Mouse (Mus musculus) liver, embryonic 11.5 days (tissue): ENCODE data around the gene Pbrm1. TPM values are rescaled to one million over a fixed set of nuclear protein-coding genes. Genes with fewer than 3 reads are reported as not detected.
A peak's percentile ranks its signal among the peaks of the same experiment; 100 is the strongest.

Experiments
- ATAC-seq: fragments of 200-750 bp; cut with Nextera tagmentation; replicated peaks from 2 replicates; pipeline ENCODE4 v1.8.0; 2017; ENCODE audit warnings: moderate number of reproducible peaks, mild to moderate bottlenecking, moderate TSS enrichment, moderate library complexity; ENCODE audit not compliant: low FRiP score
- DNase-seq: peaks from one replicate; pipeline ENCODE4 v3.0.0-alpha.2; 2017; ENCODE audit warnings: low spot score
- H3K27ac ChIP-seq: fragments of 300-500 bp; sonication (generic); 2 replicates; pipeline ENCODE4 v1.5.1; 2014; ENCODE audit warnings: mild to moderate bottlenecking, low read depth, low read length, control low read depth
- H3K27me3 ChIP-seq: fragments of 300-500 bp; sonication (generic); replicated peaks from 2 replicates; pipeline ENCODE4 v1.6.1; 2014; ENCODE audit warnings: low read length, mixed read lengths; ENCODE audit not compliant: control insufficient read depth, insufficient read depth
- H3K36me3 ChIP-seq: fragments of 300-500 bp; sonication (generic); 2 replicates; pipeline ENCODE4 v1.6.1; 2014; ENCODE audit warnings: mild to moderate bottlenecking, low read length, moderate library complexity, mixed read lengths; ENCODE audit not compliant: control insufficient read depth, insufficient read depth
- H3K4me1 ChIP-seq: fragments of 300-500 bp; sonication (generic); replicated peaks from 2 replicates; pipeline ENCODE4 v1.6.1; 2014; ENCODE audit warnings: low read length, mixed read lengths; ENCODE audit not compliant: control insufficient read depth, insufficient read depth
- H3K4me2 ChIP-seq: fragments of 300-500 bp; sonication (generic); 2 replicates; pipeline ENCODE4 v1.6.1; 2014; ENCODE audit warnings: mild to moderate bottlenecking, control low read depth, moderate library complexity
- H3K4me3 ChIP-seq: fragments of 300-500 bp; sonication (generic); 2 replicates; pipeline ENCODE4 v1.5.1; 2014; ENCODE audit warnings: low read depth, low read length, control low read depth
- H3K9ac ChIP-seq: fragments of 300-500 bp; sonication (generic); 2 replicates; pipeline ENCODE4 v1.6.1; 2014; ENCODE audit warnings: low read depth, low read length, control low read depth
- H3K9me3 ChIP-seq: fragments of 300-500 bp; sonication (generic); 2 replicates; pipeline ENCODE4 v1.6.1; 2016; ENCODE audit warnings: low read length, inconsistent platforms, mixed read lengths; ENCODE audit not compliant: control insufficient read depth
- WGBS: fragments of 180-500 bp; shearing (Covaris S2); extraction: QIAGEN DNeasy Blood & Tissue Kit; methylation state at CpG from one replicate; pipeline ENCODE4 v1.1.7; 2014; 5-methylcytosine and 5-hydroxymethylcytosine counted together
- polyA plus RNA-seq: library from polyadenylated mRNA; unstranded; fragments of >200 nt; fragmentation: Nextera tagmentation; extraction: Ambion mirVana; gene quantifications from 2 replicates; pipeline ENCODE4 v1.2.1, GENCODE M21; 2014

The Pbrm1 gene
- polyA plus RNA-seq = 72.8 and 73.0 TPM in 2 replicates

GRCm38 (mm10) chr14:31018860-31019291, at the start of gene Pbrm1, which contains the start of gene Gnl3:
Pbrm1 (plus strand) TSS chr14:31019138.
Gnl3 (minus strand) TSS chr14:31019152.
- Histone ChIP-seq H3K36me3 (peaks cover 36% of the 10 kb centered on the region), H3K27ac (peak within 1 kb of the TSS; percentile 97), H3K4me1 (peaks cover 29% of the 10 kb centered on the region), H3K4me2 (peak within 1 kb of the TSS; percentile 91), H3K4me3 (peak within 1 kb of the TSS; percentile 60), H3K9ac (peak within 1 kb of the TSS; percentile 81), H3K27me3 (no peaks in the 10 kb centered on the region), H3K9me3 (no peaks in the 10 kb centered on the region)
- DNase-seq = peak; percentile 98
- under 1% methylated on average over 39 of the region's 53 CpGs for whole genome bisulfite sequencing
- ATAC-seq = peak; percentile 83

GRCm38 (mm10) chr14:30974204-30974603, 44.7 kb upstream of the Pbrm1 start:
- H3K4me3 ChIP-seq = no peak overlapping the region
- no peak overlapping the region for H3K4me2 ChIP-seq
- no peaks in the 10 kb centered on the region for H3K9me3 ChIP-seq
- H3K27ac ChIP-seq = no peak overlapping the region
- H3K36me3 ChIP-seq = no peaks in the 10 kb centered on the region; the same call in 1 of the 2 replicates
- 77% methylated on average over 6 of the region's 6 CpGs for WGBS
- ATAC-seq (no peak), DNase-seq (no peak)
- H3K27me3 ChIP-seq = no peaks in the 10 kb centered on the region
- no peak overlapping the region for H3K9ac ChIP-seq
- H3K4me1 ChIP-seq = no peaks in the 10 kb centered on the region

DNA sequence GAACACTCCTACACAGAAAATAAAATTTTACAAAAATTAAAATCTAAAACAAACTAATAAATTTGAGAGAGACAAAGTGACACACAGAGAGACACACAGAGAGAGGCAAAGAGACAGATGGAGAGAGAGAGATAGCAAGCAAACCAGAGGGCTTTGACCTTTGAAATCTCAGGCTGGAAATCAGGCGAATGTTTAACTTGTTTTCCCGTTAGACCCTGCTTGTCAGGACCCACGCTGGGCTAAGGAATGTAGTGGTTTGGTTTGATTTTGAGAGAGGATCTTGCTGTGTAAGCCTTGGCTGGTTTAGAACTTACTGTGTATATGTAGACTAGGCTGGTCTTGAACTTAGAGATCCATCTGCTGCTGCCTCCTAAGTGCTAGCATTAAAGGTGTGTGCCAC, 42.7 kb upstream of the Pbrm1 start:
- no peak overlapping the region for H3K9ac ChIP-seq
- DNase-seq (no peak), ATAC-seq (no peak)
- H3K36me3 ChIP-seq = no peaks in the 10 kb centered on the region; the same call in 1 of the 2 replicates
- no peak overlapping the region for H3K4me2 ChIP-seq
- no peaks in the 10 kb centered on the region for H3K9me3 ChIP-seq
- no peaks in the 10 kb centered on the region for H3K27me3 ChIP-seq
- H3K27ac ChIP-seq = no peak overlapping the region; the same call in 1 of the 2 replicates
- WGBS = 67% methylated on average over 3 of the region's 3 CpGs
- no peaks in the 10 kb centered on the region for H3K4me1 ChIP-seq
- H3K4me3 ChIP-seq = no peak overlapping the region

DNA sequence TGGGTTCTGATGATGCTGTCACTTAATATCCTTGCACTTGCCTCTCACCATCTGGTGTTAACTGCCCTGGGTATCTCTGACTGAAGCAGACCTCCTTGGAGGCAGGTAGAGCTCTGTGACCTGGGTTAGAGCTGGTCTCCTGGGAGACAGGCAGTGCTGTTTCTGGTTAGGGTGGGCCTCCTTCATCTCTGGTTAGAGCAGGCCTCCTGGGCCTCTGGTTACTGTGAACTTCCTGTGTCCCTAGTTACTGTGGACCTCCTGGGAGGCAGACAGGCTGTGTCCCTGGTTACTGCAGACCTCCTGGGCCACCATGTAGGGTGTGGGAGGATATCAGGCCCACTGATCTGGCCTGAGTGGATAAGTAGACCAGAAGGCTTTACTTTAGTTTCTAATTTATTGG, 22.5 kb upstream of the Pbrm1 start:
- H3K27me3 ChIP-seq = no peaks in the 10 kb centered on the region
- H3K27ac ChIP-seq = no peak overlapping the region
- peaks cover 2% of the 10 kb centered on the region; the same call in 1 of the 2 replicates for H3K36me3 ChIP-seq
- no peaks in the 10 kb centered on the region for H3K9me3 ChIP-seq
- H3K4me2 ChIP-seq = no peak overlapping the region
- no peak overlapping the region for H3K9ac ChIP-seq
- no peak for DNase-seq
- H3K4me1 ChIP-seq = no peaks in the 10 kb centered on the region
- H3K4me3 ChIP-seq = no peak overlapping the region
- no peak for ATAC-seq

- Histone ChIP-seq H3K27me3 (no peaks in the 10 kb centered on the region), H3K36me3 (peaks cover 4% of the 10 kb centered on the region; the same call in 1 of the 2 replicates), H3K4me3 (peak overlapping the region; percentile 92), H3K4me1 (peaks cover 6% of the 10 kb centered on the region), H3K4me2 (peak overlapping the region; percentile 89), H3K9ac (peak overlapping the region; percentile 92), H3K9me3 (no peaks in the 10 kb centered on the region), H3K27ac (0 out of 2 replicates have a peak overlapping the region, but pooled peaks have one; percentile 95)
- no peak for ATAC-seq
- 54% methylated on average over 10 of the region's 10 CpGs for WGBS
- DNase-seq = no peak
Measured at GRCm38 (mm10) chr14:31000356-31000755, 18.6 kb upstream of the Pbrm1 start.

- under 1% methylated on average over 21 of the region's 21 CpGs for WGBS
- Histone ChIP-seq H3K4me1 (peaks cover 6% of the 10 kb centered on the region), H3K9ac (peak overlapping the region; percentile 92), H3K9me3 (no peaks in the 10 kb centered on the region), H3K4me3 (peak overlapping the region; percentile 92), H3K27me3 (no peaks in the 10 kb centered on the region), H3K36me3 (peaks cover 4% of the 10 kb centered on the region; the same call in 1 of the 2 replicates), H3K4me2 (peak overlapping the region; percentile 89), H3K27ac (peak overlapping the region; percentile 95)
- no peak for DNase-seq
- peak; percentile 1; the same call in 1 of the 2 replicates for ATAC-seq
Measured at GRCm38 (mm10) chr14:31000816-31001306, 18.1 kb upstream of the Pbrm1 start.

- no peaks in the 10 kb centered on the region for H3K9me3 ChIP-seq
- H3K27ac ChIP-seq = peak within 1 kb of the TSS; percentile 95
- peak within 1 kb of the TSS; percentile 89 for H3K4me2 ChIP-seq
- peak within 1 kb of the TSS; percentile 92 for H3K9ac ChIP-seq
- peak within 1 kb of the TSS; percentile 92 for H3K4me3 ChIP-seq
- H3K36me3 ChIP-seq = peaks cover 4% of the 10 kb centered on the region; the same call in 1 of the 2 replicates
- H3K27me3 ChIP-seq = no peaks in the 10 kb centered on the region
- ATAC-seq = peak; percentile 88
- DNase-seq = peak; percentile 92
- under 1% methylated on average over 84 of the region's 84 CpGs for WGBS
- peaks cover 6% of the 10 kb centered on the region for H3K4me1 ChIP-seq
Measured at GRCm38 (mm10) chr14:31001307-31002205, 17.4 kb upstream of the Pbrm1 start, which contains the start of the genes Glt8d1 and Spcs1. Glt8d1 (plus strand) TSS chr14:31001400. Spcs1 (minus strand) TSS chr14:31001672.

GRCm38 (mm10) chr14:31004527-31004926, 14.4 kb upstream of the Pbrm1 start:
- ATAC-seq (no peak), DNase-seq (no peak)
- 71% methylated on average over 2 of the region's 2 CpGs for whole genome bisulfite sequencing
- Histone ChIP-seq H3K4me2 (no peak overlapping the region), H3K9me3 (no peaks in the 10 kb centered on the region), H3K9ac (no peak overlapping the region), H3K4me3 (no peak overlapping the region), H3K36me3 (peaks cover 8% of the 10 kb centered on the region), H3K27me3 (no peaks in the 10 kb centered on the region), H3K4me1 (peaks cover 14% of the 10 kb centered on the region), H3K27ac (no peak overlapping the region)
